Mouse (Mus musculus) right cerebral cortex, postnatal 25 days (tissue): ENCODE measurements at regions not wholly inside any gene's neighbourhood (a gene's known extent, or its start where the extent isn't known, plus 50 kb on each side); places are given as distances from the start of the nearest gene placed in this dataset.
A peak's percentile ranks its signal among the peaks of the same experiment; 100 is the strongest.
"Not testable (repeated sequence)": the region's sequence is repeated elsewhere in the genome, so short reads cannot be mapped to it uniquely, and the experiment has no call there.

ENCODE experiments used
- DNase-seq: peaks from one replicate; pipeline ENCODE4 v3.0.0; 2022

GRCm38 (mm10) chrX:75734628-75735302 is 140.2 kb downstream of the Pls3 start:
- not testable (repeated sequence) for DNase-seq

- DNase-seq: not testable (repeated sequence)
Measured at GRCm38 (mm10) chrX:75733651-75734050, 141.3 kb downstream of the Pls3 start.

GRCm38 (mm10) chrX:75729791-75730190 is 145.2 kb downstream of the Pls3 start:
- not testable (repeated sequence) for DNase-seq

GRCm38 (mm10) chrX:75728507-75728906 is 146.5 kb downstream of the Pls3 start:
- DNase-seq: no peak

- DNase-seq: not testable (repeated sequence)
Measured at GRCm38 (mm10) chrX:75723542-75723941, 145.5 kb upstream of the Rab39b start.

- DNase-seq: no peak
Measured at GRCm38 (mm10) chrX:75699949-75700348, 121.9 kb upstream of the Rab39b start.

DNA sequence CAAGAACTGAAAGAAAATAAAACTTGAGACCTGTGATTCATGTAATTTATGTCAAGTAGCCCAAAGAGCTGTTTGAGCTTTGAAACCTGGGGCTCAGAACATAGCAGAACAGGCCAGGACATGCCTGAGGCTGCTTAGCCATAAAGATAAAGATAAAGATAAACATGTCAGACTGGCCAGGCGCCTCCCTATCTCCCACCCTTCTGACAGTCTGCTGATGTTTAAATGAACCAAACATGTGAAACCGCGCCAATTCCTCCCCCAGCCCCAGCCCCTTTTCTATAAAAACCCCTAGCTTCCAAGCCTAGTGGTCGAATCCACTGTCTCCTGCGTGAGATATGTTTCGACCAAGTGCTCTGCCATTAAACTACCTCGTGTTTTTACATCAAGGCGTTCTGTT is 97.2 kb upstream of the Rab39b start:
- DNase-seq: not testable (repeated sequence)

- peak; percentile 90 for DNase-seq
Measured at GRCm38 (mm10) chrX:75673920-75674665, 96.1 kb upstream of the Rab39b start.

DNA sequence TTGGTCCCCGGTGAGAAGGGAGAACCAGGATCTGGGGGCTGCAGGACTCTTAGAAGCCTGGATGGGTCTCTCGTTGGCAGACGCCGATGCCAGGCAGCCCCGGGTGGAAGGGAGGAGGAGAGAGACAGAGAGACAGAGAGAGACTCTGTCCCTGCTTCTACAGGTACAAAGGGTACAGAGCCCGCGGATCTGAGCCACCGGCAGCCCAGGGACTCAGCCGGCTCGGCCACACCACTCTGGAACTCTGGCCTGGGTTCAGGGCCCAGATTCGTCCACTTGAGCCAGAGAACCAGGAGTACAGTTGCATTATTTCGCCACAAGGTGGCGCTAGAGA is 95.5 kb upstream of the Rab39b start:
- DNase-seq: no peak

GRCm38 (mm10) chrX:75672976-75673375 is 94.9 kb upstream of the Rab39b start:
- DNase-seq: peak; percentile 4

GRCm38 (mm10) chrX:75667636-75668035 is 89.6 kb upstream of the Rab39b start:
- no peak for DNase-seq

DNA sequence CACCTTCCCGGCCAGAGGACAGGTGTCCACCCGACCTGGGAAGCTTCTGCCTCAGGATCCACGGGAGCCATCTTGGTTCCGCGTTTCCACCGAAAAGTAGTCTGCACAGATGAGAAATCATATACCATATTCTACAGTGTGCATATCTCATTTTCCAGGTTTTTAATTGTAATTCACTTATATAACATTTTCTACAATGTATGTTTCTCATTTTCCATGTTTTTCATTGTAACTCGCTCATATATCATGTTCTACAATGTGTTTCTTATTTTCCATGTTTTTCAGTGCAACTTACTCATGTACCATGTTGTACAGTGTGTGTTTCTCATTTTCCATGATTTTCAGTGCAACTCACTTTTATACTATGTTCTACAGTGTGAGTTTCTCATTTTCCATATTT is 65.4 kb upstream of the Rab39b start:
- DNase-seq: no peak
